Mouse (Mus musculus) testis, adult 2 months (tissue): ENCODE measurements around the gene Zdhhc8.

ENCODE experiments used
- CTCF ChIP-seq: fragments of 200-500 bp; IDR thresholded peaks from 2 replicates; pipeline ENCODE4 v1.5.1; 2012; ENCODE audit warnings: low read depth, mild to moderate bottlenecking, inconsistent platforms, low read length, moderate library complexity; ENCODE audit not compliant: control insufficient read depth, insufficient read depth, insufficient replicate concordance
- POLR2A ChIP-seq: fragments of 200-500 bp; IDR thresholded peaks from 2 replicates; pipeline ENCODE4 v1.6.1; 2012; ENCODE audit warnings: low read depth, mild to moderate bottlenecking, inconsistent platforms, low read length, moderate library complexity; ENCODE audit not compliant: control insufficient read depth

DNA sequence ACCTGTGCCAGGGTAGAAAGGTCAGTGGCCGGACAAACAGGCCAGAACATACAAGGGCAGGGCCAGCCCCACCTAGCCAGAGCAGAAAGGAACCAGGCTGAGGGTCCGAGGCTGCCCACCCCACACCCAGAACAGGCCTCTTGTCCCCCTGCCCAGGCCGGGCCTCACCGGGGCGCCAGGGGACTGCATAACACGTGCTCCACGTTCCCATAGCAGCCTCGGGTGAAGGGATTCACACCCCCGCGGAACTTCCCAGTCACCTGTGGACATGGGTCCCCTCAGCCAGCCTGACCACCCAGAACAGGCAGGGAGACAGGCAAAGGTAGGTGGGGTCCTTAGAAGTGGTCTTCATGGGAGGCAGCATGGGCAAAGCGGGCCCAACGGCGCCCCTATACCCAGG lies 7.7 kb downstream of the Zdhhc8 start:
- no peak for TF ChIP-seq CTCF
- no peak for TF ChIP-seq POLR2A
